Mouse (Mus musculus): ENCODE data around the gene Cygb. TPM values are rescaled to one million over a fixed set of nuclear protein-coding genes. Genes with fewer than 3 reads are reported as not detected.

Gene Cygb
- total and polyA plus RNA-seq, 3 experiments = 2.2 to 8.7 TPM; not detected in 1

GRCm38 (mm10) chr11:116651339-116651738 is 2.8 kb downstream of the Cygb start:
- H3K27me3 ChIP-seq (ENCODE audit: control insufficient read depth in 1 of 2, insufficient read depth in 2 of 2, low read length in 2 of 2) = peaks cover 0 to 7% of the 10 kb centered on the region in 2 experiments; a peak in 1 of 4 replicates
- H3K9me3 ChIP-seq (replicated peaks; ENCODE audit: insufficient read depth, low read length) = no peaks in the 10 kb centered on the region
- TF ChIP-seq EP300 (IDR thresholded peaks at IDR 0.05; ENCODE audit: low read depth in 1 of 2, low read length in 2 of 2) (no peak; a peak in 1 of 4 replicates), MEF2A (IDR thresholded peaks at IDR 0.05; ENCODE audit: extremely low read depth, insufficient replicate concordance, low read depth, low read length, poor library complexity, severe bottlenecking) (no peak), TCF12 (IDR thresholded peaks at IDR 0.05; ENCODE audit: low read depth, low read length) (0 out of 2 replicates have a peak, but pooled peaks have one; percentile 10), TBP (IDR thresholded peaks at IDR 0.05; ENCODE audit: low read depth, low read length) (0 out of 2 replicates have a peak, but pooled peaks have one; percentile 6), TAL1 (IDR thresholded peaks at IDR 0.05; ENCODE audit: low read length) (no peak), MYB (IDR thresholded peaks at IDR 0.05; ENCODE audit: low read depth, low read length) (no peak), USF2 (IDR thresholded peaks at IDR 0.05; ENCODE audit: borderline replicate concordance in 1 of 2, insufficient read depth in 1 of 2, low read depth in 1 of 2, low read length in 2 of 2) (no peak)
- H3K9ac ChIP-seq (ENCODE audit: control insufficient read depth, low read depth, low read length, poor library complexity, severe bottlenecking) = no peak overlapping the region
- H3K4me1 ChIP-seq (ENCODE audit: control insufficient read depth in 1 of 2, insufficient read depth in 2 of 2, low read length in 2 of 2) = peaks cover 0 to 33% of the 10 kb centered on the region in 2 experiments
- DNase-seq (ENCODE audit: low read depth, low spot score) = no peak
- peaks cover 0 to 15% of the 10 kb centered on the region in 2 experiments; a peak in 2 of 4 replicates for H3K36me3 ChIP-seq (ENCODE audit: control insufficient read depth in 1 of 2, insufficient read depth in 2 of 2, low read length in 2 of 2)
- no peak overlapping the region for H3K4me3 ChIP-seq (ENCODE audit: control insufficient read depth in 1 of 2, insufficient read depth in 1 of 2, low read depth in 2 of 2, low read length in 2 of 2)
- no peaks in the 10 kb centered on the region; the same call in 1 of the 2 replicates for H3K79me2 ChIP-seq (ENCODE audit: control insufficient read depth, insufficient read depth, low read length, poor library complexity)
- no peak overlapping the region for H3K27ac ChIP-seq (ENCODE audit: control insufficient read depth, low read depth, low read length)

GRCm38 (mm10) chr11:116650811-116651210 is 3.3 kb downstream of the Cygb start:
- Histone ChIP-seq H3K36me3 (ENCODE audit: control insufficient read depth in 1 of 2, insufficient read depth in 2 of 2, low read length in 2 of 2) (peaks cover 0 to 15% of the 10 kb centered on the region in 2 experiments; a peak in 2 of 4 replicates), H3K9ac (ENCODE audit: control insufficient read depth, low read depth, low read length, poor library complexity, severe bottlenecking) (no peak overlapping the region), H3K9me3 (replicated peaks; ENCODE audit: insufficient read depth, low read length) (no peaks in the 10 kb centered on the region), H3K4me3 (ENCODE audit: control insufficient read depth in 1 of 2, insufficient read depth in 1 of 2, low read depth in 2 of 2, low read length in 2 of 2) (no peak overlapping the region), H3K27me3 (ENCODE audit: control insufficient read depth in 1 of 2, insufficient read depth in 2 of 2, low read length in 2 of 2) (peaks cover 0 to 7% of the 10 kb centered on the region in 2 experiments; a peak in 1 of 4 replicates), H3K4me1 (ENCODE audit: control insufficient read depth in 1 of 2, insufficient read depth in 2 of 2, low read length in 2 of 2) (peaks cover 0 to 28% of the 10 kb centered on the region in 2 experiments), H3K27ac (ENCODE audit: control insufficient read depth, low read depth, low read length) (no peak overlapping the region), H3K79me2 (ENCODE audit: control insufficient read depth, insufficient read depth, low read length, poor library complexity) (no peaks in the 10 kb centered on the region; the same call in 1 of the 2 replicates)
- no peak for TF ChIP-seq GABPA (IDR thresholded peaks at IDR 0.05; ENCODE audit: low read depth, low read length)
- no peak for TF ChIP-seq SIN3A (IDR thresholded peaks at IDR 0.05; ENCODE audit: low read length)
- no peak for TF ChIP-seq RAD21 (IDR thresholded peaks at IDR 0.05; ENCODE audit: low read depth, low read length)
- TF ChIP-seq POLR2A (IDR thresholded peaks at IDR 0.05; ENCODE audit: control insufficient read depth in 1 of 2, insufficient read depth in 1 of 2, low read depth in 1 of 2, low read length in 2 of 2, poor library complexity in 1 of 2) = no peak
- TF ChIP-seq MXI1 (IDR thresholded peaks at IDR 0.05; ENCODE audit: low read depth, low read length) = no peak
- no peak for TF ChIP-seq TAL1 (IDR thresholded peaks at IDR 0.05; ENCODE audit: low read length)
- TF ChIP-seq ETS1 (IDR thresholded peaks at IDR 0.05; ENCODE audit: low read depth, low read length) = no peak
- no peak for TF ChIP-seq MYC (IDR thresholded peaks at IDR 0.05; ENCODE audit: low read depth, low read length)
- TF ChIP-seq GATA1 (IDR thresholded peaks at IDR 0.05; ENCODE audit: low read depth, low read length) = no peak
- no peak for TF ChIP-seq NRF1 (IDR thresholded peaks at IDR 0.05; ENCODE audit: insufficient read depth, low read depth, low read length, poor library complexity, severe bottlenecking)
- TF ChIP-seq ZMIZ1 (IDR thresholded peaks at IDR 0.05; ENCODE audit: low read depth, low read length) = no peak
- no peak for TF ChIP-seq KAT2A (conservative IDR thresholded peaks at IDR 0.05; ENCODE audit: low read depth, low read length)
- no peak for TF ChIP-seq RCOR1 (IDR thresholded peaks at IDR 0.05; ENCODE audit: low read depth, low read length)
- TF ChIP-seq POLR2AphosphoS2 (IDR thresholded peaks at IDR 0.05; ENCODE audit: low read length) = no peak
- no peak for TF ChIP-seq MAX (IDR thresholded peaks at IDR 0.05; ENCODE audit: low read length)
- no peak for TF ChIP-seq ELF1 (IDR thresholded peaks at IDR 0.05; ENCODE audit: low read depth, low read length)
- no peak for TF ChIP-seq SMC3 (IDR thresholded peaks at IDR 0.05; ENCODE audit: low read depth, low read length)
- no peak for TF ChIP-seq MEF2A (IDR thresholded peaks at IDR 0.05; ENCODE audit: extremely low read depth, insufficient replicate concordance, low read depth, low read length, poor library complexity, severe bottlenecking)
- DNase-seq (ENCODE audit: low read depth, low spot score) = no peak
